Mouse (Mus musculus) monocyte, adult 5-6 weeks (primary cell): ENCODE results near the gene LTO1. TPM values are rescaled to one million over a fixed set of nuclear protein-coding genes. Genes with fewer than 3 reads are reported as not detected.

Source experiments
- ATAC-seq: fragments of 153-309, 156-312 bp; replicated peaks from 2 replicates; pipeline ENCODE4 v1.8.0; 2017; ENCODE audit warnings: mild to moderate bottlenecking; ENCODE audit not compliant: low TSS enrichment, insufficient number of reproducible peaks, severe bottlenecking, poor library complexity, low FRiP score
- total RNA-seq: library from RNA; stranded (forward); fragments of 200-1000, 200-491, 200-594 nt; gene quantifications from 3 replicates; pipeline ENCODE4 v1.2.3, GENCODE M21; 2017

The LTO1 gene
- total RNA-seq, 1 experiment from 2014 or later = 31.6 TPM

DNA sequence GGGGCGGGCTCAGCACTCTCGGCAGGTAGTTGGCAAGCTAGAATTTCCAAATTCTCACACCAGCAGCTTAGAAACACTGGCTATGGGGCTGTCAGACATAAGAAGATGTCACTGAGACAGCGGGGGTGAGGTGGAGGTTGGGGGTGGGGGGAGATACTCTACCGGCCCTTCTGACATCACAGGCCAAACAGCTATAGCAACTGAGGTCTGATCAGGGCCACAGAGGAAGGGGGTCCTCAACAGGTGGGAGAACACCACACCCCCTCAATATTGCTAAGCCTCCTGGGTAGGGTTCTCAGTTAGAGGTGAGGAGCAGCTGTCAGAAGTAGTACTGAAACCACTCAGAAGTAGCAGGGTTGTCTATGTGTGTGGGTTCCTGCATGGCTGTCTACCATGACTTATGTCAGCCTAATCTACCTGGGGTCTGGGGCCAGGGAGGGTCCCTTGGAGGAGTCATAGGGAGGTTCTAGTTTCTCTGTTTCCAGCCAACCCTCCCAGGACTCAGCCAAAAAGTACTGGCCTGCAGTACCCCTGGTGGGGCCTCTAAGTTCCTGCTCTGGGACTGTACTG, 21.5 kb downstream of the LTO1 start:
- ATAC-seq = no peak

DNA sequence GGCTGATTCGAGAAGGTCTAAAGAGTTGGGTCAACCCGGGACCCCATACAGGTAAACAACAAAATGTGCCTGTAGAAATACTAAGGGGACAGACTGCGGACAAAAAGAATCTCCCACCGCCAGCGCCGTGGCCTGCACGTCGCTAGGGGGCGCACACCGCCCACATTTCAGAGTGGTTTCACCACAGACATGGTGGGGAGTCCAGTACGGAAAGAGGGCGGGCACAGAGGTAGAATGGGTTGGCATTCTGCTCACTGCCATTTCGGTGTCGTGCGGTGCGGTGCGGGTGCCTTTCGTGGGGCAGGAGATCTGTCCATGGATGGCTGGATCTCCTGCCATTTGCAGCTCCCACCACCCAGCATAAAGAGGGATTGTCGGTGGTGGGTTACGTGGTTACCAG, 22.6 kb downstream of the LTO1 start:
- ATAC-seq = peak; percentile 74

DNA sequence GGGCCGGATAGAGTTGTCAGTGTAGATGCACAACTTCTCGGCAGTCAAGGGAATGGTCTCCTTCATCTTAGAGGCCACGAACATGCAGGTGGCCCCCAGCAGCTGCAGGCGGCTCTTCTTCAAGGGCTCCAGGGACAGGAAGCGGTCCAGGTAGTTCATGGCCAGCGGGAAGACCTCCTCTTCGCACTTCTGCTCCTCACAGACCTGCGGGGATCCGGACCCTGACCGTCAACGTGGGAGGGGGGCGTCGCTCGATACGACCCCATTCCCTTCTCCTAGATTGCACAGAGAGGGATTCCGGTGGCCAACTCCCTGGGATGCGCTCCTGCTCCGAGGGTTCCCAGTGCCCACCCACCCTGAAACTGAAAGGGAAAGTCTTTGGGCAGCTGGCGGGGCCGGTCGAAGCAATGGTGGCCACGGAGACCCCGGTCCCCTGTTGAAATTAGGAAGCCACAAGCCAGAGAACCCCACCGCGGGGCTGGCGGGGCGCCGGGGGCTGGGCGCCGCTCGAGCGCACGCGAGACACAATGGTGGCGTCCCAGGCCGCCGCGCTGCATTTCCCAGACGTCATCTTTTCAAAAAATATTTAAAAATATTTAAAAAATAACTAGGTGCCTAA, 23.1 kb downstream of the LTO1 start:
- no peak for ATAC-seq

DNA sequence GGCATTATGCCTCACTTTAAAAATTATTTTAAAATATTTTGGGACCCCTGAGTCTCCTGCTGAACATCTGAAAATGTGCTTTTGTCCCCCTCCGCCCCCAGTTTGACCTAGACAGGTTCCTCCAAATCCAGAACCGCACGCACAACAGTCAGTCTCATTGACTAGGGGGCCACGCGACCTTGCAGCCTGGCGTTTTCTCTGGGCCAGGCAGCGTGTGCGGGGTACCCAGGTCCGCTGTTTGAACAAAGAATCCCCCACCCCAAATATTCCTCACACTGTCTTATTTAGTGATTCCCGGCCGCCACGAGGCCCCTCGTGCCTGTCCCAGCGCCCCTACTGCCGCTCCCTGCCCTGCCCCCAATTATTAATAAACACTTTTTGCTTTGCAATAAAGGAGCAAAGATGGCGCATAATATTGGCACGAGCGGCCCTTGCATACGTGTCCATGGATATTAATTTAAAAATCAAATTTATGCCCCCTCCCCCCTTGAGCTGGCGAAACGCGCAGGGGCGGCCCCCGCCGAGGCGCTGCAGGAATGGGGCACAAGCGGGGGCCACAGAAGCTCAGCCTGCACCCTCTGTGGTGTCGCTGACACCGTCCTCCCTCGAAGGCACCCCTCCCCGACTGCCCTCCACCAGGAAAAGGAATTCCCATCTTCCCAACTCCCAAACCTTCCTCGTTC, 23.9 kb downstream of the LTO1 start:
- ATAC-seq = no peak

DNA sequence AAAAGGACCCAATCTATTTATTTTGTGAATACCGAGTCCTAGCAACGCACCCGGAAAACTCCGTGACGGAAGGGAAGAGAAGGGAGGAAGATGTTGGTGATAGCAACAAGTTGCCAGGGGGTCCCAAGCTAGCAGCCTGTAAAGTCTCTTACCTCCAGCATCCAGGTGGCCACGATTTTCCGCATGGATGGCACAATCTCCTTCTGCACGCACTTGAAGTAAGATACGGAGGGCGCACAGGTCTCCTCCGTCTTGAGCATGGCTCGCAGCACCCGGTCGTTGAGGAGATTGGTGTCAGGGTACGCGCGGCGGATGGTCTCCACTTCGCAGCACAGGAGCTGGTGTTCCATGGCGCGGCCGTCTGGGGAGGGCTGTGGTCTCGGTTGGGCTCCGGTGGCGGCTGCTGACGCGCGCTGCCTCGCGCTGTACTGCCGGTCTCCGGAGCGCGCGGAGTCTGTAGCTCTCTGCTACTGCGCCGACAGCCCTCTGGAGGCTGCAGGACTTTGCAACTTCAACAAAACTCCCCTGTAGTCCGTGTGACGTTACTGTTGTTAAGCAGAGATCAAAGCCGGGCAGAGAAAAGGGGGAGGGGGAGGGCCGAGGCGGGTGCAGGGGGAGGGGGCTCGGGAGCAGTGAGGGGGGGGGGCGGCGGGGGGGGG, 24.6 kb downstream of the LTO1 start, which contains the start of gene Ccnd1:
Gene Ccnd1, minus strand, starts transcription at position 582 of the 659 bp plus-strand sequence.
- ATAC-seq = no peak

DNA sequence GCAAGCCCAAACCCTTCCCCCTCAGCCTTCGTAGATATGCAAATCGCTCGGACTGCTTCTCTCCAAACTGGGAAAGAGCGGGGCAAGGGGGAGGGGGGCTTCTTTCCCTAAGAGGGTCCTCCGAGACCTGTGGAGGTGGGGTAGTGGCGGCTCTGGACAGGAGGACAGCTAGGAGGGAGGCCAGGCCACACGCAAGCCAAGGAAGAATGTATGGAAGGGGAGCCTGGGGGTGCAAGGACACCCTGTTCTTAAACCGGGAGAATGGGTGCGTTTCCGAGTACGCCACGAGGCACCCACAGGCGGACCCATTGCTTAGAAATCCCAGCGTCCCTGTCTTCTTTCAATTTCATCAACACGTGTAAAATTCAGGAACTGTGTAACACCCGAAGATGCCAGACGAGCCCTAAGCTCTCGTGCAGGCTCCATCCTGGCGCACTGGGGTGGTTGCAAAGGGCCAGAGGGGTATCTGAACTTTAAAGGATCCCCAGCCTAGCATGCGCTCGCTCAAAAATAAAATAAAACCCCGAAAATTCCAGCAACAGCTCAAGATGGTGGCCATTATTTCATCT, 25.2 kb downstream of the LTO1 start:
- no peak for ATAC-seq

DNA sequence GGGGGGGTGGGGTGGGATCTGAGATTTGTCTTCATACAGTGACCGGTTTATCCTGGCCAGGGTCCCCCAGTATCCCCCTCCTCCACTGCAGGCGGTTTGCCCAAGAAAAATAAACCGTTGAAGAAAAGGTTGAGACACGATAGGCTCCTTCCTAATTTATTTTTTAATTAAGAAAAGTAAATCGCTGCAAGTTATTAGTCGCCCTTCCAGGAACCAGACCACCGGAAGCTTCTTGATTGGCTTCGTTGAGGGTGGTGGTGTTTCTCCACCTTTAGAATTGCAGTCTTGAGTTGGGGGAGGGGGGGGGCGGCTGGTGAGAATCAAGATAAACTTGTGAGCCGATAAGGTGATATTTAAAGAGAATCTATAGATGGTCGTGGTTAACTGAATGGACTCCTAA, 25.7 kb downstream of the LTO1 start:
- ATAC-seq = no peak

DNA sequence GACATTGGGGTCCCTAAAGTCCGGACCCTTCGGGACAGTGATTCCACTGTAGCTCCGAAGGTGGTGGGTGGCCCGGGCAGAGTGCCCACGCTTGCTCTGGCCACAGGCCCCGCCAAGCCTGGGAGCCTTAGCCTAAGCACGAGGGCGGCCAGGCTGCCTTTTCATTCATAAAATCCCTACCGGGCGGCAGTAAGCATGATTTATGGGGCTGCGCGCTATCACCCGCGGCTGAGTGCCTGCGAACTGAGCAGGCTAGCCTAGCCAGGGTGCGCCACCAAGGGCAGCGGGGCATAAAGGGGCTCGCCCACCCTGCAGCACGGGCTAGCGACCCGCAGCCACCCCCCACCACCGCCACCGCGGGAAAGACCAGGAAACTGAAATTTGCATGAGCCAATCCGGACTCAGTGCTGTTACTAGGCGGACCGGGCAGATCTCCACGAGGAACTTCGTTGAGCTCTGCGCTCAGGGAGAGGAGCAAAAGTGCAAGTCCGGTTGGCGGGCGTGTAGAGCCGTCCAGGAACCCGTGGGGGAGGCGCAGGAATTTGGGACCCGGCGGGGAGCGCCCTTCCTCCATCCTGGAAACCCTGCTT, 26.4 kb downstream of the LTO1 start:
- ATAC-seq = 0 out of 2 replicates have a peak, but pooled peaks have one; percentile 10

DNA sequence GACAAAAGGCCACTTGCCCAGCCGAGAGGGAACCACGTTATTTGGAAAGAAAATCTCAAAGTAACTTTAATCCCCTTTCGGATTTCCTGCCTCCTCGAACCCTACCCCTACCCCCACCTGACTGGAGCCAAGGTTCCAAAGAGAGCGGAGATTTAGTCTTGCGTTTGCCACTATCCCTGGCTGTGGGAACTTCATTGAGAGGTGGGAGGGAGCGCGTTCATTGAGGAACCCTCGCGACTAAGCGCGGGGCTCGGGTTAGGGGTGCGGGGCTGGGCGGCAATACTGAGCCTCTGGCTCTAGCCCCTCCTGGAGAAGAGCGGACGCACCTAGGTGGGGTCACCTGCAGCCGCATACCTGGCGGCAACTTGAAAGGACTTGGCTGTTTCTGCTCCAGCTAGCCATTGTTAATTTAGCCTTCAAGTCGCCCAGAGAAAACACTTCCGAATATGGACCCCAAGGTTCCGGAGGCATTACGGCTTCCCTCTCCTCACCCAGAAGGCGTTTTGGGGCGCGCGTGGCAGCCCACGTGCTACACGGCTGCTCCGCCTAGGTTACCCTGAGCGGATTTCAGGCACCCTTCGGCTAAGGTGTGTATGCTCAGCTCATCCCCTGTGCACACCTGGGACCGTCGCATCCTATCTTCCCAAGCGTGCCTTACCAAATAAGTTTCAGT, 27.3 kb downstream of the LTO1 start:
- no peak for ATAC-seq

DNA sequence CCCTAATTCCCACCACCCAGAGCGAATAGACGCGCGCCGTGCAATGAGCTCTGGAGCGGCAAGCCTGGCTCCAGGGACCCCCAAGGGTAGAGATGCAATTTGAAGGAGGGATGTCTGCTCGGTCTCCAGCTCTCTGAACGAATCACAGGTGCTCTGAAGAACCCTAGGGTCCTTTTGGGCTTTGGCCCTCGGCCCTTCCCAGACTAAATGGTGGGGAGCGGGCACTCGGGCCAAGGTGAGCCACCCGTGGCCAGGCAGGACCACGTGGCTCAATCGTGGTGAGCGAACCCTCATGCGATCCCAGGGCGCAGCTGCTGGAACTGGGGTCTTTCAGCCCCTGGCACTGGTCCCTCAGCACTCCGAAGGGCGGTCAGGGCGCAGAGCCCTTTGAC, 27.8 kb downstream of the LTO1 start:
- ATAC-seq = no peak

DNA sequence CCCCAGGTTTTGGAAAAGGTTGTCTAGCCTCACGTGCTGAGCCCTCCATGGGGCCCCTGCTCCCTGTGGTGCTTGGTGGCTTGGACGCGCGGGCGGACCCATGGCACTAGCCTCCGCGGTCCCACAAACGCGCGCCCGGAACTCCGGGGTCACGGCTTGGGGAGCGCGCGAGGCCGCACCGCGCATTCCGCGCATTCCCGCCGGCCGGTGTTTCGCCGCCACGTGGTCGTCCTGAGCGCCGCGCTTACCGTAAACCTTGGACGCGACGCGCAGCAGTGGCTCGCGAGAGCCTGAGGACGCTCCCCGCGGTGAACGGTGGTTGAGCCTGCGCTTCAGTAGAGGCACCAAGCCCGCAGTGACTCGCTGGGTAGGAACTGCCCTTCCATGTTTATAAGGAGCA, 28.4 kb downstream of the LTO1 start:
- no peak for ATAC-seq

DNA sequence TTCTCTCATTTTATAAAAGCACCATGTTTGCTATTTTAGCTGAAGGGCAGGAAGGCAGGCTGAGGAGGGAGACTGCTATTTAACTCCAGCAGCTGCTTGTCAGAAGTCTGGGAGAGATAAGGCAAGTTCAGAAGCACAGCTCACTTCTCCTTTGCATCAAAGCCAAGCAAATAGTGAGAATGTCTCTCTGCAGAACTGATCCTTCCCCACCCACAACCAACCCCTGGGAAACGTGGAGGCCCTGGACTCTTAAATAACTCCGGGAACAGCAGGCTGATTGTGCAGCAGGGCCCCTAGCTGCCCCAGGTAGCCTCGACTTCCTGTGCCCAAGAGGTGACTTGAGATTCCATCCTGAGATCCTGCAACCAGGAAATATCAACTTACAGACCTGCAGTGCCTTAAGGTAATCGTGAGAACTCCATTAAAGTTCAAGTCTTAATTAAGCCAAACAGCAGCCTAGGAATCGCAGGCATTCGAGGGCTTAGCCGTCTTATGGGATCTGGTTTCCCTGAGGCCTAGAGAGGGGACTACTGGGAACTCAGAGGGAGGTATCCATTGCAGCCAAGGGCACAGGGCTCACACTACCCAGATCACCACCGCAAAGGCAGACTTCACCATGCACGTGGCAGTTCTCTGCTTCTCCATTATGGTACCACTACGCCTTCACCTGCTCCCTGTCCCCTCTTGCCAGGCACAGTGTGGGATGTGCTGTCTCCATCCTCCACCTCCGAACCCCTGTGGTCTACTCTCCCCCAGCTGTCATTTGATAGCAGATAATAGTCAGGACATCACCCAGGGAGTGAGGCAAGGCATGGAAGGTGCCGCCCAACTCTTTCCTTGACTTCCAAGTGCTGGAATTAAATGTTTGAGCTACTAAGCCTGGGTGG, 43.9 kb downstream of the LTO1 start:
- ATAC-seq = no peak

DNA sequence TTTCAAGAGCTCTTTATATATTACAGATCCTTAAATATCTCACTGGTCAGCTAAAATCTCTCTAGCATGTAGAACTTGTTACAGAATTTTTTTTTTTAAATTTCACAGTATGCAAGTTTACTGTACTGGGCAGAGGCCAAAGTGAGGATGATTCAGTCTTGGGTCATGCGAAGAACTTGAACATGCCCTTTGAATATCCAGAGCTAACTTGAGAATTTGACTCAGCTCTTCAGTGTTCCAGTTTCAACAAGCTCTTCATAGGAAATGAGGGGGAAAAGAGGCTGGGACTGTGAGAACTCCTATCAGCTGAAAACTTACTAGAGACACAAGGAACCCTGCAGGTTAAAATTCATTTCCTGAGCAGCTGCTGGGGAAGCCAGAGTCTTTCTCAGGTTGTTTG, 49.0 kb downstream of the LTO1 start:
- no peak for ATAC-seq

DNA sequence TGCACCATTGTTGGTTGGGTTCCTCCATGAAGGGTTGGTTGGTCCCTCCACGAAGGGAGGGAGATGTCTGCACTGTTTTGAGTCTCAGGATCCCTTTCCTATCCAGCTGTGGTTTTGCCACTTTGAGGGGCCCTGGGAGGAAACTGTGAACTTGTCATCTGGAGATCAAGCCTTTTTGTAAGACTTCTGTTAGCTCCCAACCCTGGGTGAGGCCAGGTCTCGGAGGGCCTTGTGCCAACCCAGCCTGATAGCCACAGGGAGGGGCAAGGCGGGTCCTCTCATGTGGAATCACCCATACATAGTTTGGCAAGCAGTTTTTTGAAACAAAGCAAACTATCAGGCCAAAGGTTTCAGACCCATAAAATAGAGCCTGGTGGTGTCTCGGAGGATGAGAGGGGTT, 49.4 kb downstream of the LTO1 start:
- no peak for ATAC-seq

DNA sequence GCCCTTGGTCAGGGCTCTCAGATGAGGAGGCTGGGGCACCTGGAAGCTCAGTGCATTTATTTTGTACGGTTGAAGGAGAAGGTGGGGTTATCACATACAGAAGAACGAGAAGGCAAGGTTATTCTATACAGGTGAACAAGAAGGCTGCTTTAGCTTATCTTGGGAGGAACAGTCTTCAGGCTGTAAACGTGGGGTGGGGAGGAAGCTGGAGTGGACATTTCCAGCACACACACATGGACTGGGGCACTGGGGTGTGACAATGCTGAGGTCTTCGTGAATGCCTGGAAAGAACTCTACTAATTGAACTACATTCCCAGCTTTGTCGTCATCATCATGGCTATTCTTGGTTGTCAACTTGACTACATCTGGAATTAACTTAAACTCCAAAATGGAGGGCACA, 51.0 kb downstream of the LTO1 start:
- no peak for ATAC-seq

DNA sequence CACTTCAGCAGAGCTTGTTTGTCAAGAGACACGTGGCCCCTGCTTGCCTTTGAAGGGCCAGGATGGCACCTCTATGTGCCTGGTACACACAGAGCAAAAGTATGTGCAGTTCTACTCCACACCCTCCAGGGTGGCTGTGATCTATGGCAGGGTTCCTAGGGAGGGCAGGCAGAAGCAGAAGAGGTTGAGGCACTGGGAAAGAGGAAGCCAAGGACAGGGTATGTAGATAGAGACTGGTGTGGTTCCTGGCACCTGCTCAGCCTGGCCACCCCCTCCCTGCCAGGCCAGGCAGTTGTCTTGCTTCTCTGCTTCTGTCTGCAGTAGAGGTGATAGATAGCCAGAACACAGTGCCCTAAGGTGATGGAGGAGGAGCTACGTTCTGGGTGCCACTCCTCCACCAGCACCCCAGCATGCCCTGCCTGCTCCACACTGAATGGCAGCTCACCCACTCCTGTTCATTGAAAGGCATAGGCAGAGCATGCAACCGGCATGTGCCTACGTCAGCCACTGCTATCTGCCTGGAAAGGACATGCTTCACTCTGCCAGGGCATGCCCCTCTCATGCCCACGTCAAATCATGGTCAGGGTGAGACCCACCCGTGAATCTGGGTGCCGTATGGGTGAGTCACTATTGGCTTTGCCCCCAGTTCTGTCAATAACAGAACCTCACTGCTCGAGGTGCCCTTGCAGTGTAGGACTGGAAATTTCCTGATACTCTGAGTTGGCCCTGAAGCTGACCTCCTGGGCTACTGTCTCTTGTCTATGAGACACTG, 56.3 kb downstream of the LTO1 start:
- peak; percentile 66 for ATAC-seq

DNA sequence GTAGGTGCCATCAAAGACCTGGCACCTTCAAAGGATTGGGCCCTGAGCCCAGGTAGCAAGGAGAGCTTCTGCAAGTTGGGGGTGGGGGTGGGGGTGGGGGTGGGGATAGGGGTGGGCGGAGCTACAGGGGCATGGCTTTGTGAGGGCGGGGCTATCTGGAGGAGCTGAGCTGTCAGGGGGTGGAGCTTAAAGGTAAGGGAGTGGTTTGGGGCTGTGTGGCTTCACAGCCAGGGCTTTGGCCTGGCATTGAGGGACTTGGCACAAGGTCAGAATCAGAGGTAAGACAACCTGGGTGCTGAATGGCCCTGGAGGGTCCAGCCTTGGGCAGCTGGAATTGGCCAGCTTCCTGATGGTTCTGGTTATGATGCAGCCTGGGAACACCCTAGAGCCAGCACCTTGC, 56.9 kb downstream of the LTO1 start:
- no peak for ATAC-seq
